Mouse (Mus musculus) olfactory bulb, adult 2 months (tissue): ENCODE data around the gene 2310039H08Rik. TPM values are rescaled to one million over a fixed set of nuclear protein-coding genes. Genes with fewer than 3 reads are reported as not detected.
A peak's percentile ranks its signal among the peaks of the same experiment; 100 is the strongest.

ENCODE experiments used
- H3K27ac ChIP-seq: fragments of 200-500 bp; 2 replicates; pipeline ENCODE4 v1.5.1; 2012; ENCODE audit warnings: low read depth, low read length; ENCODE audit not compliant: insufficient read depth
- H3K4me1 ChIP-seq: fragments of 200-500 bp; 2 replicates; pipeline ENCODE4 v1.6.1; 2012; ENCODE audit warnings: low read length; ENCODE audit not compliant: control insufficient read depth, insufficient read depth
- H3K4me3 ChIP-seq: fragments of 200-500 bp; 2 replicates; pipeline ENCODE4 v1.5.1; 2012; ENCODE audit warnings: mild to moderate bottlenecking, low read depth, low read length, moderate library complexity; ENCODE audit not compliant: insufficient read depth
- CTCF ChIP-seq: fragments of 200-500 bp; IDR thresholded peaks from 2 replicates; pipeline ENCODE4 v1.5.1; 2012; ENCODE audit warnings: low read depth, mild to moderate bottlenecking, low read length, moderate library complexity; ENCODE audit not compliant: insufficient read depth
- POLR2A ChIP-seq: fragments of 200-500 bp; IDR thresholded peaks from 2 replicates; pipeline ENCODE4 v1.6.1; 2012; ENCODE audit warnings: mild to moderate bottlenecking, low read depth, low read length, moderate library complexity; ENCODE audit not compliant: insufficient read depth
- WGBS: fragments of 180-500 bp; shearing (Covaris S2); methylation state at CpG from one replicate; pipeline ENCODE4 v1.1.7; 2018; 5-methylcytosine and 5-hydroxymethylcytosine counted together
- polyA plus RNA-seq: library from polyadenylated mRNA; stranded (reverse); fragments of >200 nt; gene quantifications from 2 replicates; pipeline ENCODE4 v1.2.4, GENCODE M21; 2012; ENCODE audit warnings: low replicate concordance; ENCODE audit not compliant: missing spikeins, insufficient read depth, insufficient read length

2310039H08Rik gene
- not detected in 2 replicates for polyA plus RNA-seq

- H3K4me3 ChIP-seq = peak within 1 kb of the TSS; percentile 80
- whole genome bisulfite sequencing = under 1% methylated on average over 50 of the region's 50 CpGs
- peak within 1 kb of the TSS; percentile 56; the same call in 1 of the 2 replicates for H3K27ac ChIP-seq
- peak; percentile 49; the same call in 1 of the 2 replicates for TF ChIP-seq POLR2A
- TF ChIP-seq CTCF = no peak
- H3K4me1 ChIP-seq = peaks cover 7% of the 10 kb centered on the region
Observed at GRCm38 (mm10) chr17:46772404-46773277, at the start of gene 2310039H08Rik. Gene 2310039H08Rik, plus strand, starts transcription at chr17:46772635.

GRCm38 (mm10) chr17:46724477-46725084, 47.9 kb upstream of the 2310039H08Rik start:
- 78% methylated on average over 20 of the region's 20 CpGs for WGBS
- Histone ChIP-seq H3K4me3 (no peak overlapping the region), H3K27ac (no peak overlapping the region), H3K4me1 (peaks cover 5% of the 10 kb centered on the region; the same call in 1 of the 2 replicates)
- TF ChIP-seq POLR2A (no peak), CTCF (no peak)

GRCm38 (mm10) chr17:46725273-46725672, 47.2 kb upstream of the 2310039H08Rik start:
- peaks cover 5% of the 10 kb centered on the region; the same call in 1 of the 2 replicates for H3K4me1 ChIP-seq
- 54% methylated on average over 9 of the region's 9 CpGs for WGBS
- TF ChIP-seq CTCF (peak; percentile 42; the same call in 1 of the 2 replicates), POLR2A (no peak)
- H3K27ac ChIP-seq = no peak overlapping the region
- no peak overlapping the region for H3K4me3 ChIP-seq

- TF ChIP-seq POLR2A (no peak), CTCF (no peak)
- 91% methylated on average over 26 of the region's 26 CpGs for WGBS
- Histone ChIP-seq H3K4me3 (no peak overlapping the region), H3K27ac (no peak overlapping the region), H3K4me1 (peaks cover 5% of the 10 kb centered on the region; the same call in 1 of the 2 replicates)
Observed at GRCm38 (mm10) chr17:46725731-46726645, 46.4 kb upstream of the 2310039H08Rik start.

GRCm38 (mm10) chr17:46727271-46727670, 45.2 kb upstream of the 2310039H08Rik start:
- H3K4me3 ChIP-seq = no peak overlapping the region
- TF ChIP-seq POLR2A (no peak), CTCF (no peak)
- H3K27ac ChIP-seq = no peak overlapping the region
- H3K4me1 ChIP-seq = peaks cover 5% of the 10 kb centered on the region; the same call in 1 of the 2 replicates
- 92% methylated on average over 11 of the region's 11 CpGs for WGBS

- WGBS = 45% methylated on average over 6 of the region's 6 CpGs
Observed at GRCm38 (mm10) chr17:46728021-46728420, 44.4 kb upstream of the 2310039H08Rik start.

GRCm38 (mm10) chr17:46728496-46728895, 43.9 kb upstream of the 2310039H08Rik start:
- Histone ChIP-seq H3K4me1 (peaks cover 5% of the 10 kb centered on the region; the same call in 1 of the 2 replicates), H3K27ac (no peak overlapping the region), H3K4me3 (no peak overlapping the region)
- 56% methylated on average over 11 of the region's 11 CpGs for WGBS
- no peak for TF ChIP-seq POLR2A
- no peak for TF ChIP-seq CTCF

More at GRCm38 (mm10) chr17:46728021-46728420, 44.4 kb upstream of the 2310039H08Rik start:
- no peak overlapping the region for H3K4me3 ChIP-seq
- H3K4me1 ChIP-seq = peaks cover 5% of the 10 kb centered on the region; the same call in 1 of the 2 replicates
- H3K27ac ChIP-seq = no peak overlapping the region
- TF ChIP-seq POLR2A = no peak
- TF ChIP-seq CTCF = no peak

GRCm38 (mm10) chr17:46728904-46729318, 43.5 kb upstream of the 2310039H08Rik start, which contains the start of gene Gnmt:
Gene Gnmt, minus strand, starts transcription at chr17:46729168.
- WGBS = 26% methylated on average over 24 of the region's 24 CpGs
- Histone ChIP-seq H3K4me3 (no peak within 1 kb of the TSS), H3K27ac (no peak within 1 kb of the TSS), H3K4me1 (peaks cover 5% of the 10 kb centered on the region; the same call in 1 of the 2 replicates)
- no peak for TF ChIP-seq CTCF
- TF ChIP-seq POLR2A = no peak
